Mouse (Mus musculus) ES-E14 (cell line): ENCODE data around the gene Clint1. TPM values are rescaled to one million over a fixed set of nuclear protein-coding genes. Genes with fewer than 3 reads are reported as not detected.
"Not testable (repeated sequence)": the region's sequence is repeated elsewhere in the genome, so short reads cannot be mapped to it uniquely, and the experiment has no call there.

Experiments used
- DNase-seq: peaks from one replicate; pipeline ENCODE4 v3.0.0-alpha.2; 2013; ENCODE audit warnings: low read depth, low spot score
- H3K27ac ChIP-seq: 2 replicates; pipeline ENCODE4 v1.5.1; 2012; ENCODE audit warnings: low read depth, mild to moderate bottlenecking, low read length, moderate library complexity, mixed read lengths; ENCODE audit not compliant: poor library complexity, insufficient read depth, severe bottlenecking
- H3K36me3 ChIP-seq: 2 replicates; pipeline ENCODE4 v1.6.1; 2012; ENCODE audit warnings: mild to moderate bottlenecking, low read length, moderate library complexity, mixed read lengths; ENCODE audit not compliant: control insufficient read depth, poor library complexity, insufficient read depth, severe bottlenecking
- H3K4me1 ChIP-seq, 2 experiments: fragments of 150-350 bp in 1 of 2; sonication (generic) in 1 of 2; 2 replicates each; pipeline ENCODE4 v1.6.1; 2012; ENCODE audit warnings: low read length in 2 of 2, mild to moderate bottlenecking in 1 of 2, mixed read lengths in 1 of 2; ENCODE audit not compliant: control insufficient read depth in 2 of 2, insufficient read depth in 2 of 2, poor library complexity in 1 of 2
- H3K4me3 ChIP-seq, 2 experiments: fragments of 150-350 bp in 1 of 2; sonication (generic) in 1 of 2; 2 replicates each; pipeline ENCODE4 v1.5.1; 2012; ENCODE audit warnings: low read length in 2 of 2, low read depth in 1 of 2, mild to moderate bottlenecking in 1 of 2, mixed read lengths in 1 of 2; ENCODE audit not compliant: insufficient read depth in 1 of 2, poor library complexity in 1 of 2, severe bottlenecking in 1 of 2
- H3K9ac ChIP-seq: 2 replicates; pipeline ENCODE4 v1.6.1; 2012; ENCODE audit warnings: low read depth, mild to moderate bottlenecking, low read length, mixed read lengths; ENCODE audit not compliant: poor library complexity, insufficient read depth, severe bottlenecking
- H3K9me3 ChIP-seq: fragments of 150-350 bp; sonication (generic); 2 replicates; pipeline ENCODE4 v1.6.1; 2012; ENCODE audit warnings: low read depth, mild to moderate bottlenecking, low read length; ENCODE audit not compliant: control insufficient read depth, insufficient read depth
- CHD2 ChIP-seq: IDR thresholded peaks from 2 replicates; pipeline ENCODE4 v1.6.1; 2014; ENCODE audit warnings: mild to moderate bottlenecking, low read depth, low read length, inconsistent platforms
- HCFC1 ChIP-seq: IDR thresholded peaks from 2 replicates; pipeline ENCODE4 v1.6.1; 2012; ENCODE audit warnings: low read length, inconsistent platforms, borderline replicate concordance; ENCODE audit not compliant: insufficient read depth
- MAFK ChIP-seq: IDR thresholded peaks from 2 replicates; pipeline ENCODE4 v1.6.1; 2014; ENCODE audit warnings: mild to moderate bottlenecking, low read depth, low read length, inconsistent platforms; ENCODE audit not compliant: insufficient read depth
- ZC3H11A ChIP-seq: IDR thresholded peaks from 2 replicates; pipeline ENCODE4 v1.6.1; 2012; ENCODE audit warnings: low read depth, mild to moderate bottlenecking, inconsistent platforms, low read length, borderline replicate concordance
- ZNF384 ChIP-seq: IDR thresholded peaks from 2 replicates; pipeline ENCODE4 v1.6.1; 2012; ENCODE audit warnings: low read depth, low read length, inconsistent platforms
- in situ Hi-C, 2 experiments: fragments of 600-800 bp; cut with MboI; formaldehyde crosslinking; loops; one replicate each; pipeline ENCODE4 v1.15.1; 2025; ENCODE audit warnings: low sequenced_read_pairs in 2 of 2, inconsistent platforms in 1 of 2; ENCODE audit not compliant: unreplicated experiment in 2 of 2
- total RNA-seq: library from RNA; depleted of rRNA; stranded (reverse); fragments of 300-350 nt; gene quantifications from 2 replicates; pipeline ENCODE4 v1.2.3, GENCODE M21; 2012

Gene Clint1
- total RNA-seq, 1 experiment, result 40.7 TPM

- Histone ChIP-seq H3K9me3 (no peaks in the 10 kb centered on the region), H3K36me3 (no peaks in the 10 kb centered on the region), H3K9ac (no peak overlapping the region), H3K4me3 (no peak overlapping the region), H3K27ac (no peak overlapping the region), H3K4me1 (no peaks in the 10 kb centered on the region)
- no peak for TF ChIP-seq CHD2
- TF ChIP-seq ZC3H11A, result no peak
- no peak for TF ChIP-seq MAFK
- in situ Hi-C loops, result no loop called here
- no peak for DNase-seq
Measured at GRCm38 (mm10) chr11:45876036-45876435, 24.2 kb downstream of the Clint1 start.

- not testable (repeated sequence) for H3K4me1 ChIP-seq
Measured at GRCm38 (mm10) chr11:45879366-45879765, 27.5 kb downstream of the Clint1 start.

GRCm38 (mm10) chr11:45881026-45881682, 29.3 kb downstream of the Clint1 start:
- peaks cover 6 to 7% of the 10 kb centered on the region in 2 experiments; a peak in 3 of 4 replicates for H3K4me1 ChIP-seq
- H3K4me3 ChIP-seq, result no peak overlapping the region
- H3K9ac ChIP-seq, result no peak overlapping the region; the same call in 1 of the 2 replicates
- H3K36me3 ChIP-seq, result no peaks in the 10 kb centered on the region
- DNase-seq, result peak; percentile 7
- in situ Hi-C loops, result no loop called here
- no peak overlapping the region for H3K27ac ChIP-seq
- TF ChIP-seq ZNF384 (no peak), HCFC1 (no peak), CHD2 (no peak), ZC3H11A (no peak), MAFK (no peak)
- no peaks in the 10 kb centered on the region for H3K9me3 ChIP-seq

More at GRCm38 (mm10) chr11:45879366-45879765, 27.5 kb downstream of the Clint1 start:
- H3K27ac ChIP-seq, in situ Hi-C loops, H3K9ac ChIP-seq, H3K4me3 ChIP-seq, H3K36me3 ChIP-seq, DNase-seq, H3K9me3 ChIP-seq: not testable (repeated sequence)

GRCm38 (mm10) chr11:45881683-45882068, 29.8 kb downstream of the Clint1 start:
- H3K4me1 ChIP-seq, result peaks cover 8 to 10% of the 10 kb centered on the region in 2 experiments; a peak in 3 of 4 replicates
- no peak for DNase-seq
- TF ChIP-seq MAFK (no peak), ZNF384 (no peak), HCFC1 (no peak), ZC3H11A (no peak), CHD2 (no peak)

More at GRCm38 (mm10) chr11:45881683-45882068, 29.8 kb downstream of the Clint1 start:
- no peaks in the 10 kb centered on the region for H3K36me3 ChIP-seq
- no peaks in the 10 kb centered on the region for H3K9me3 ChIP-seq
- no peak overlapping the region for H3K27ac ChIP-seq
- in situ Hi-C loops, result no loop called here
- no peak overlapping the region for H3K4me3 ChIP-seq
- no peak overlapping the region for H3K9ac ChIP-seq
